Mouse (Mus musculus): ENCODE measurements around the gene Fbln5. TPM values are rescaled to one million over a fixed set of nuclear protein-coding genes. Genes with fewer than 3 reads are reported as not detected.

Fbln5 gene
- polyA plus RNA-seq, 1 experiment from 2014 or later: 160 TPM

GRCm38 (mm10) chr12:101807400-101807799 is 11.5 kb downstream of the Fbln5 start:
- Histone ChIP-seq H3K9ac (no peak overlapping the region), H3K27me3 (replicated peaks) (no peaks in the 10 kb centered on the region), H3K4me3 (no peak overlapping the region), H3K9me3 (no peaks in the 10 kb centered on the region), H3K4me2 (no peak overlapping the region), H3K4me1 (no peaks in the 10 kb centered on the region), H3K27ac (replicated peaks) (no peak overlapping the region), H3K36me3 (no peaks in the 10 kb centered on the region)
- no peak for ATAC-seq (ENCODE audit: extremely low read depth, insufficient number of reproducible peaks, low FRiP score, low TSS enrichment)
- 56% methylated on average over 2 of the region's 2 CpGs for WGBS

GRCm38 (mm10) chr12:101802445-101802844 is 16.4 kb downstream of the Fbln5 start:
- Histone ChIP-seq H3K36me3 (0 out of 2 replicates have a peak, but pooled peaks cover 6% of the 10 kb centered on the region), H3K9me3 (no peaks in the 10 kb centered on the region), H3K27ac (replicated peaks) (no peak overlapping the region), H3K9ac (no peak overlapping the region), H3K27me3 (replicated peaks) (no peaks in the 10 kb centered on the region), H3K4me1 (no peaks in the 10 kb centered on the region), H3K4me2 (no peak overlapping the region), H3K4me3 (no peak overlapping the region)
- 82% methylated on average over 3 of the region's 3 CpGs for WGBS
- ATAC-seq (ENCODE audit: extremely low read depth, insufficient number of reproducible peaks, low FRiP score, low TSS enrichment): no peak

- H3K4me1 ChIP-seq: no peaks in the 10 kb centered on the region
- H3K27me3 ChIP-seq (replicated peaks): no peaks in the 10 kb centered on the region
- no peak overlapping the region for H3K4me2 ChIP-seq
- WGBS: 64% methylated on average over 5 of the region's 5 CpGs
- no peak overlapping the region for H3K9ac ChIP-seq
- H3K4me3 ChIP-seq: no peak overlapping the region
- H3K9me3 ChIP-seq: no peaks in the 10 kb centered on the region
- H3K27ac ChIP-seq (replicated peaks): no peak overlapping the region
- ATAC-seq (ENCODE audit: extremely low read depth, insufficient number of reproducible peaks, low FRiP score, low TSS enrichment): no peak
- H3K36me3 ChIP-seq: 0 out of 2 replicates have a peak, but pooled peaks cover 6% of the 10 kb centered on the region
Observed at GRCm38 (mm10) chr12:101801744-101802143, 17.1 kb downstream of the Fbln5 start.

GRCm38 (mm10) chr12:101801051-101801450 is 17.8 kb downstream of the Fbln5 start:
- Histone ChIP-seq H3K9me3 (no peaks in the 10 kb centered on the region), H3K27me3 (replicated peaks) (no peaks in the 10 kb centered on the region), H3K4me1 (no peaks in the 10 kb centered on the region), H3K27ac (replicated peaks) (no peak overlapping the region), H3K36me3 (0 out of 2 replicates have a peak, but pooled peaks cover 6% of the 10 kb centered on the region), H3K9ac (no peak overlapping the region), H3K4me3 (no peak overlapping the region), H3K4me2 (no peak overlapping the region)
- no peak for ATAC-seq (ENCODE audit: extremely low read depth, insufficient number of reproducible peaks, low FRiP score, low TSS enrichment)
- WGBS: 70% methylated on average over 3 of the region's 3 CpGs

GRCm38 (mm10) chr12:101798189-101798922 is 20.5 kb downstream of the Fbln5 start:
- Histone ChIP-seq H3K27ac (replicated peaks) (no peak overlapping the region), H3K9ac (no peak overlapping the region), H3K4me3 (no peak overlapping the region), H3K9me3 (no peaks in the 10 kb centered on the region), H3K27me3 (replicated peaks) (no peaks in the 10 kb centered on the region), H3K4me2 (no peak overlapping the region), H3K36me3 (0 out of 2 replicates have a peak, but pooled peaks cover 6% of the 10 kb centered on the region), H3K4me1 (no peaks in the 10 kb centered on the region)
- ATAC-seq (ENCODE audit: extremely low read depth, insufficient number of reproducible peaks, low FRiP score, low TSS enrichment): no peak
- WGBS: 61% methylated on average over 7 of the region's 7 CpGs

GRCm38 (mm10) chr12:101794458-101794857 is 24.4 kb downstream of the Fbln5 start:
- Histone ChIP-seq H3K9ac (no peak overlapping the region), H3K4me3 (no peak overlapping the region), H3K36me3 (0 out of 2 replicates have a peak, but pooled peaks cover 3% of the 10 kb centered on the region), H3K4me2 (no peak overlapping the region), H3K4me1 (no peaks in the 10 kb centered on the region), H3K27me3 (replicated peaks) (no peaks in the 10 kb centered on the region), H3K9me3 (no peaks in the 10 kb centered on the region), H3K27ac (replicated peaks) (no peak overlapping the region)
- ATAC-seq (ENCODE audit: extremely low read depth, insufficient number of reproducible peaks, low FRiP score, low TSS enrichment): no peak
- WGBS: 59% methylated on average over 3 of the region's 3 CpGs

GRCm38 (mm10) chr12:101793221-101793621 is 25.6 kb downstream of the Fbln5 start:
- no peak for ATAC-seq (ENCODE audit: extremely low read depth, insufficient number of reproducible peaks, low FRiP score, low TSS enrichment)
- no peak overlapping the region for H3K4me2 ChIP-seq
- H3K27me3 ChIP-seq (replicated peaks): no peaks in the 10 kb centered on the region
- no peaks in the 10 kb centered on the region for H3K9me3 ChIP-seq
- no peak overlapping the region for H3K4me3 ChIP-seq
- no peak overlapping the region for H3K27ac ChIP-seq (replicated peaks)
- no peaks in the 10 kb centered on the region for H3K4me1 ChIP-seq
- 0 out of 2 replicates have a peak, but pooled peaks cover 2% of the 10 kb centered on the region for H3K36me3 ChIP-seq
- WGBS: 79% methylated on average over 5 of the region's 5 CpGs
- no peak overlapping the region for H3K9ac ChIP-seq

GRCm38 (mm10) chr12:101792684-101793083 is 26.2 kb downstream of the Fbln5 start:
- no peaks in the 10 kb centered on the region for H3K36me3 ChIP-seq
- no peak overlapping the region for H3K9ac ChIP-seq
- no peak overlapping the region for H3K27ac ChIP-seq (replicated peaks)
- H3K9me3 ChIP-seq: no peaks in the 10 kb centered on the region
- no peak overlapping the region for H3K4me3 ChIP-seq
- H3K27me3 ChIP-seq (replicated peaks): no peaks in the 10 kb centered on the region
- no peaks in the 10 kb centered on the region for H3K4me1 ChIP-seq
- no peak for ATAC-seq (ENCODE audit: extremely low read depth, insufficient number of reproducible peaks, low FRiP score, low TSS enrichment)
- H3K4me2 ChIP-seq: no peak overlapping the region
- 75% methylated on average over 4 of the region's 4 CpGs for WGBS

- no peaks in the 10 kb centered on the region for H3K4me1 ChIP-seq
- H3K27me3 ChIP-seq (replicated peaks): no peaks in the 10 kb centered on the region
- no peak overlapping the region for H3K27ac ChIP-seq (replicated peaks)
- H3K36me3 ChIP-seq: peaks cover 11% of the 10 kb centered on the region; the same call in 1 of the 2 replicates
- no peak for ATAC-seq (ENCODE audit: extremely low read depth, insufficient number of reproducible peaks, low FRiP score, low TSS enrichment)
- 77% methylated on average over 3 of the region's 3 CpGs for WGBS
- no peak overlapping the region for H3K4me2 ChIP-seq
- H3K9me3 ChIP-seq: no peaks in the 10 kb centered on the region
- no peak overlapping the region for H3K4me3 ChIP-seq
- H3K9ac ChIP-seq: no peak overlapping the region
Observed at GRCm38 (mm10) chr12:101789767-101790166, 29.1 kb downstream of the Fbln5 start.

GRCm38 (mm10) chr12:101789250-101789649 is 29.6 kb downstream of the Fbln5 start:
- H3K27ac ChIP-seq (replicated peaks): no peak overlapping the region
- 0 out of 2 replicates have a peak, but pooled peaks cover 4% of the 10 kb centered on the region for H3K9me3 ChIP-seq
- H3K36me3 ChIP-seq: peaks cover 11% of the 10 kb centered on the region; the same call in 1 of the 2 replicates
- no peak overlapping the region for H3K4me2 ChIP-seq
- no peak overlapping the region for H3K9ac ChIP-seq
- 72% methylated on average over 3 of the region's 3 CpGs for WGBS
- no peaks in the 10 kb centered on the region for H3K4me1 ChIP-seq
- no peaks in the 10 kb centered on the region for H3K27me3 ChIP-seq (replicated peaks)
- H3K4me3 ChIP-seq: no peak overlapping the region
- ATAC-seq (ENCODE audit: extremely low read depth, insufficient number of reproducible peaks, low FRiP score, low TSS enrichment): no peak

GRCm38 (mm10) chr12:101782787-101783186 is 36.1 kb downstream of the Fbln5 start:
- H3K4me3 ChIP-seq: no peak overlapping the region
- H3K27ac ChIP-seq (replicated peaks): no peak overlapping the region
- no peaks in the 10 kb centered on the region for H3K27me3 ChIP-seq (replicated peaks)
- WGBS: 37% methylated on average over 2 of the region's 2 CpGs
- peaks cover 12% of the 10 kb centered on the region for H3K4me1 ChIP-seq
- no peak overlapping the region for H3K9ac ChIP-seq
- 0 out of 2 replicates have a peak, but pooled peaks cover 4% of the 10 kb centered on the region for H3K9me3 ChIP-seq
- H3K36me3 ChIP-seq: peaks cover 11% of the 10 kb centered on the region; the same call in 1 of the 2 replicates
- ATAC-seq (ENCODE audit: extremely low read depth, insufficient number of reproducible peaks, low FRiP score, low TSS enrichment): no peak
- no peak overlapping the region for H3K4me2 ChIP-seq

GRCm38 (mm10) chr12:101780915-101781314 is 37.9 kb downstream of the Fbln5 start:
- H3K4me3 ChIP-seq: no peak overlapping the region
- 70% methylated on average over 5 of the region's 5 CpGs for WGBS
- ATAC-seq (ENCODE audit: extremely low read depth, insufficient number of reproducible peaks, low FRiP score, low TSS enrichment): no peak

More at GRCm38 (mm10) chr12:101780915-101781314, 37.9 kb downstream of the Fbln5 start:
- Histone ChIP-seq H3K36me3 (peaks cover 9% of the 10 kb centered on the region; the same call in 1 of the 2 replicates), H3K4me1 (peaks cover 16% of the 10 kb centered on the region), H3K27me3 (replicated peaks) (no peaks in the 10 kb centered on the region), H3K9me3 (0 out of 2 replicates have a peak, but pooled peaks cover 4% of the 10 kb centered on the region), H3K27ac (replicated peaks) (no peak overlapping the region), H3K9ac (no peak overlapping the region), H3K4me2 (no peak overlapping the region)

Data from heart, embryonic 13.5 days (tissue).